ENCODE assay signal across 12 mouse cellular contexts in the genomic region with DNA sequence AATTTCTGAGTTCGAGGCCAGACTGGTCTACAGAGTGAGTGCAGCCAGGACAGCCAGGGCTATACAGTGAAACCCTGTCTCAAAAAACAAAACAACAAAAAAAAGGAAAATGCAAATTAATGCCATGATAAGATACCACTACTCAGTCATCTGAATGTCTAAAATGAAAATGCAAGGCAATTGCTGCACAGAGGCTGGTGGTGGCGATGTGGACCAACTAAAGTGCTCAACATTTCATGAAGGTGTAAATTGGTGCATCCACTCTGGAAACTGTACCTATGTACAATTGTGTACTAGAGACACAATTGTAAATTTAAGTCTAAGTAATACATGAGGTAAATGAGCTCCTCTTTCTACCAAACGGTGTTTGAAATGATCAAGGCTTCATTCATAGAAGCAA.
"Had no signal": no experiment of that assay in that cellular context is flagged by ENCODE, and none has a peak within 500 bp of the region (broad histone marks: within the 10 kb centered on the region; RNA-seq: fewer than 3 reads in every experiment).

No protein-coding gene starts in this region.

- H3K27me3 ChIP-seq: liver, embryonic 12.5 days; lung, embryonic 15.5 days; midbrain, embryonic 13.5 days had no signal

- H3K9me3 ChIP-seq: limb, embryonic 10.5 days; liver, embryonic 12.5 days; lung, embryonic 15.5 days; midbrain, embryonic 13.5 days had no signal

- H3K4me3 ChIP-seq: limb, embryonic 10.5 days; liver, embryonic 12.5 days; lung, embryonic 15.5 days; midbrain, embryonic 13.5 days had no signal

- H3K36me3 ChIP-seq: limb, embryonic 10.5 days; liver, embryonic 12.5 days; lung, embryonic 15.5 days; midbrain, embryonic 13.5 days had no signal

- H3K4me1 ChIP-seq: limb, embryonic 10.5 days; liver, embryonic 12.5 days had no signal

- H3K9ac ChIP-seq: liver, embryonic 12.5 days; lung, embryonic 15.5 days; midbrain, embryonic 13.5 days had no signal

- H3K27ac ChIP-seq: limb, embryonic 10.5 days; liver, embryonic 12.5 days; lung, embryonic 15.5 days; midbrain, embryonic 13.5 days had no signal

- H3K4me2 ChIP-seq: liver, embryonic 12.5 days; lung, embryonic 15.5 days; midbrain, embryonic 13.5 days had no signal

- ATAC-seq: liver, embryonic 12.5 days; midbrain, embryonic 13.5 days had no signal

- DNase-seq: kidney, adult 11 months; kidney, postnatal 14 days; layer of hippocampus, adult 9-11 months; layer of hippocampus, postnatal 36 days; lung, postnatal 36 days; right cerebral cortex, postnatal 14 days; thymus, adult 18-20 months; thymus, postnatal 14 days had no signal
